Mouse (Mus musculus): ENCODE results near the gene Plekha6.

Gene Plekha6

GRCm38 (mm10) chr1:133276983-133277382, 113.0 kb downstream of the Plekha6 start:
- DNase-seq (ENCODE audit: low read depth), result peak; percentile 9

DNA sequence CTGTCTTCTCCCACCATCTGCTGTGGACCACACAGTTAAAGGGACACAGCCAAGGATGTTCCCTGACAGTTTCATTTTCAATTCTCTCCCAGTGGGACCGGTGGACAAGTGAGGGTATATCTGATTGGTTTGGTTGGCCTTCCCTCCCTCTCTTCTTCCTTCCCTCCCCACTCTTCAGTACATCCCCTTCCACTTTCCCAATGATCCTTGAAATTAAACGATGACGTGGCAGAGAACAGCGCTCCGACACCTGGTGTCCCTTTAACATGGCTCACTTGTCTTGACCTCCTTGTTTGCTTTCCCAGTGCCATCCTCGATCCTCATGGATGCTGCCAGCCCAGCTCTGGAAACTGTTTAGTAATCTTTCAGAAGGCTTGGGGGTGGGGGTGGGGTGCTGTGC, 114.5 kb downstream of the Plekha6 start:
- DNase-seq (ENCODE audit: low read depth), result no peak

- DNase-seq (ENCODE audit: low read depth), result no peak
These were observed 115.1 kb downstream of the Plekha6 start for GRCm38 (mm10) chr1:133278946-133279631.

- no peak for DNase-seq (ENCODE audit: low read depth)
These were observed 115.7 kb downstream of the Plekha6 start for GRCm38 (mm10) chr1:133279632-133280093.

GRCm38 (mm10) chr1:133280537-133280936, 116.5 kb downstream of the Plekha6 start:
- no peak for DNase-seq (ENCODE audit: low read depth)

DNA sequence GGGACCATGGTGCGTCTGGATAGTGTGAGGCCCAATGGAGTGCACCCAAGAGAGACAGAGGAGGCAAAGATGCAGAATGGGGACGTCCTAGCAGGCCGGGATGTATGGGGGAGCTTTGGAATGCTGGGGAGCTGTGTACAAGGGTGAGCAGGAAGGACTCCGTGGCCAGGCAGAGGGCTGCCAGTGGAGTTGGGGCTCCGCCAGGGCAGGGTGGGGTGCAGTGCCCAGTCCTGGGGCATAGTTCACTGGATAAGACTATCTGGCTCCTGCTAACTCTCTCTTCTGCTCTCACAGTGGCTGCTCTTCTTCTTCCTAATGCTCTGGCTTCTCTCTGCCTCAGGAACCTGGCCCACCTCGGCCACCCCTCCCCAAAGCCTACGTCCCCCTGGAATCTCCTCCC, 121.9 kb downstream of the Plekha6 start:
- DNase-seq (ENCODE audit: low read depth), result no peak

DNA sequence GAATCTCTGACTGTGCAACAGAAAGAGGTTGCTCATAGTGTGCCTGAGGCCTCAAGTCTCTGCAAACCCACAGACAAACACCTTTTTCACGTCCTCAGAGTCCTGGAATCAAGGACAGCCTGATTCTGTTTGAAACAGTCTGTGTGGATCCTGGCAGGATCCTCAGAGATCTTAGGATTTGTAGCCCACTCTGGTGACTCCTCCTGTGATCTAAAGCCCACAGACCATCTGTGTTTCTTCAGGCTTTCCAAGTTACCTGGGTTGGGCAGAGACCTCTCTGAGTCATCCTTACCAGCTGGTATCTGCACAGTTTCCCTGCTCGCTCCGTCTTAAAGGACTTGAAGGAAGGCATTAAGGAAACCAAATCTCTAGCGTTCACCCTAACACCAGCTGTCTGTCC, 123.0 kb downstream of the Plekha6 start:
- DNase-seq (ENCODE audit: low read depth), result no peak

- DNase-seq (ENCODE audit: low read depth), result no peak
These were observed 123.9 kb downstream of the Plekha6 start for GRCm38 (mm10) chr1:133287880-133288279.

- no peak for DNase-seq (ENCODE audit: low read depth)
These were observed 127.9 kb downstream of the Plekha6 start for GRCm38 (mm10) chr1:133291888-133292287.

- DNase-seq (ENCODE audit: low read depth), result no peak
These were observed 128.6 kb downstream of the Plekha6 start for GRCm38 (mm10) chr1:133292608-133293007.

DNA sequence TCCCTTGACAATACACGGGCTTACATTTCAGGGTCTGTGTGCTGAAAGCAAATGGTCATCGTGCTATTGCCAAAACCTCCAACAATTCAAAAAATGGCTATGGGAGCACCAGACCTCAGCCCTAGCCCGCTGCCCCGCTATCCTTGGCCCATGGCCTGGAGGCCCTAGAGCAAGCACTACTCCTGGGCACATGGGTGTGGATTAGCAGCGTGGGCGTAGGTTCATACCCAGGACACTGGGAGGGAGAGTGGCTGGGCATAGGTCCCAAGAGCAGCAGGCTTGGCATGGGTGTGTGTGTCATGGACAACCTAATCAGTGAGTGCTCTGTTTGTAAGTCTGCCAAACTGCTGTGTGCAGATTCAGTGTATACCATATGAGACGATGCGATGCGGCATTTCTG, 132.4 kb downstream of the Plekha6 start:
- DNase-seq (ENCODE audit: low read depth), result no peak

- DNase-seq (ENCODE audit: low read depth), result no peak
These were observed 134.8 kb downstream of the Plekha6 start for GRCm38 (mm10) chr1:133298816-133299215.

GRCm38 (mm10) chr1:133302540-133302939, 138.5 kb downstream of the Plekha6 start:
- no peak for DNase-seq (ENCODE audit: low read depth)

GRCm38 (mm10) chr1:133306842-133307241, 142.8 kb downstream of the Plekha6 start:
- DNase-seq (ENCODE audit: low read depth), result no peak

DNA sequence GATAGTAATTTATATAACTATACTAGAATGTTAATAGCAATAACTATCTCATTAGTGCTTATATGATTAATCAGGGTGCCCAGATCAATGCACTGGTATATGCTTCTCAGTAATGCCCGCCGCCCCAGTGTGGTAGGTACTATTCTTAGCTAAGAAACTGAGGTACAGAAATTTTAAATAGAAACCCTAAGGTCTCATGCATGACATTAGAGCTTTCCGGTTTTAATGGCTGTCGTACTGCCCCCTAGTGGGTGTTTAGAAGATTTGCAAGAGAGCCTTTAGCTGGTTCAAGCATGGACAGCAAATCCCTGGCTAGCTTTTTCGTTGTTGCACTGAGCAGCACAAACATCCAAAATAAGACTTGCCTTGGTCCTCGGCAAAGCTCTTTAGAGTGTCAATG, 143.3 kb downstream of the Plekha6 start:
- DNase-seq (ENCODE audit: low read depth), result peak; percentile 66

DNA sequence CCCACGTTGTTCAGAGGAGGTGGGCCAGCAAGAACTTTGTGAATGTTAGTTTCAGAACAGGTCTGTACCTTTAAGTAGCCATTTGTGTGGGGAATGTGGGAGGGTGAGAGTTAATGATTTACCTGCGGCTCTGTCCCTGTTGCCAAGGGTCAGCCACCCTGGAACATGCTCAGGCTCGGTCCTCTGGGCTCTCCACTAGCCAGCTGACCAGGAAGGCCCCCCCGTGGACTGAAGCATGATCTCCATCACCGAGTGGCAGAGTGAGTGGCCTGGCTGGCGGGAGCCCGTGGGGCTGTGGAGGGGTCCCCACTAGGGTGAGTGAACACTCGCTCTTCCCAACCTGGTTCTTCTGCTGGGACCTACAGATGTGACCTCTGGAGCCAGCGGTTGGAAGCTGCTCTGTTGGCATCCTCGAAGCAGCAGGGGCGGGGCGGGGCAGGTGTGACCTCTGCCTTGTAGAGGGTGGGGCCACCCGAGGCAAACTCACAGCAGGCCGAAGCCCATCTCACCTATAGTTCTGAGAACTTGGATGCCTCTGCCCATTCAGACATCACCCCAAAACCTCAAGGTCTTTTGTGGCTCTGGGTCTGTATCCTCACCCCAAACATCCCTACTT, 145.8 kb downstream of the Plekha6 start, which contains the start of gene Golt1a:
Gene Golt1a (plus strand): TSS at position 149 of the 616 bp plus-strand sequence.
- DNase-seq (ENCODE audit: low read depth), result no peak

DNA sequence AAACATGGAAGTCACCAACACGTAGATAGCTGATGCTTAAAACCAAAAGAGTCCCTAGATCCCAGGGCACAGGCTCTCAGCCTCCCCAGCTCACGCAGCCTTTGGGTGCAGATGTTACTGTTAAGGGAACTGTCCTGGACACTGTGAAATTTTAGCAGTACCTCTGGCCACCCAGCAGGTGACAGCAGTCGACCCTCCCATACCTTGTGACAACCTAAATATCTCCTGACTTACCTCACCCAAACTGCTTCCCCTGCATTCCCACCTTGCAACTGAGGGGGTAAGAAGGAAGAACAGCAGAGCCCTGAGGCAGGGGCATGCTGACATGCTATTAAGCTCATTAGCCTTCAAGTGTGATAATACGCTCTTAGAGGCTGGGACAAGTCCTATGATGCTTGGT, 147.2 kb downstream of the Plekha6 start:
- DNase-seq (ENCODE audit: low read depth), result no peak

- DNase-seq (ENCODE audit: low read depth), result no peak
These were observed 147.9 kb downstream of the Plekha6 start for GRCm38 (mm10) chr1:133311946-133312345.

GRCm38 (mm10) chr1:133314364-133314763, 150.4 kb downstream of the Plekha6 start:
- no peak for DNase-seq (ENCODE audit: low read depth)

- no peak for DNase-seq (ENCODE audit: low read depth)
These were observed 151.8 kb downstream of the Plekha6 start for GRCm38 (mm10) chr1:133315775-133316174.

GRCm38 (mm10) chr1:133316577-133316976, 152.6 kb downstream of the Plekha6 start:
- no peak for DNase-seq (ENCODE audit: low read depth)

DNA sequence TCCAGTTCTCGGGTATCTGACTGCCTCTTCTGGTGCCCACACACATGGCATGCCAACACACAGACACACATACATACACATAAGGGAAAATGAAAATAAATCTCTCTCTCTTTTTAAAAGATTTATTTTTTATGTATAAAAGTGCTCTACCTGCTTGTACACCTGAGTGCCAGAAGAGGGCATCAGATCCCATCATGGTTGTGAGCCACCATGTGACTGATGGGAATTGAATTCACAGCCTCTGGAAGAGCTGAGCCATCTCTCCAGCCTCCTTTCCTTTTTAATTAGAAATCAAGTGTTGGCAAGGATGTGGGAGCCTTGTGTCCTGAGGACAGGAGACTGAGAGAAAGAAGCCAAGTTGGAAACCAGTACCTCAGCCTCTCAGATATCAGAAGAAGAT, 153.1 kb downstream of the Plekha6 start:
- DNase-seq (ENCODE audit: low read depth), result no peak

GRCm38 (mm10) chr1:133321267-133321925, 157.4 kb downstream of the Plekha6 start, which contains the start of gene Kiss1:
Gene Kiss1, plus strand, starts transcription at chr1:133321875.
- no peak for DNase-seq (ENCODE audit: low read depth)

All from c-Kit-positive CD71-negative TER-119-negative erythroid progenitor cells, embryonic 14.5 days (primary cell).